In genomic region chr10:68219327-68219726, GRCm38 (mm10) we compare ENCODE assay signal across 14 mouse cellular contexts. TPM values are rescaled to one million over a fixed set of nuclear protein-coding genes. Genes with fewer than 3 reads are reported as not detected.
DNase-seq lines count a peak whose midpoint lies in the region; ATAC-seq and TF ChIP-seq lines count a peak whose summit lies in the region.
"Had no signal": no experiment of that assay in that cellular context is flagged by ENCODE, and none has a peak within 500 bp of the region (broad histone marks: within the 10 kb centered on the region; RNA-seq: fewer than 3 reads in every experiment).

No protein-coding gene starts in this region.

- DNase-seq in heart, adult 11 months, result peak; percentile 76
- no peak for DNase-seq in heart, adult 18-20 months
- DNase-seq in kidney, adult 18-20 months, result no peak
- peak; percentile 48 for DNase-seq in brain, adult 2 months (ENCODE audit: low read depth, low spot score)
- DNase-seq in limb, embryonic 14.5 days (ENCODE audit: low spot score), result peak; percentile 65
- no peak for DNase-seq in thymus, postnatal 36 days
- no peak for DNase-seq in testis, postnatal 10 days (ENCODE audit: low spot score)
- DNase-seq: adrenal gland, postnatal 14 days; B cell, adult 2 months; layer of hippocampus, adult 9-11 months; spleen, adult 18-20 months had no signal

- WGBS in kidney, embryonic 14.5 days, result 77% methylated on average over 9 of the region's 9 CpGs
- 19% methylated on average over 9 of the region's 9 CpGs for WGBS in limb, embryonic 14.5 days

- H3K27me3 ChIP-seq in kidney, embryonic 14.5 days (ENCODE audit: control insufficient read depth, insufficient read depth, low read length), result no peaks in the 10 kb centered on the region
- H3K27me3 ChIP-seq in limb, embryonic 14.5 days (ENCODE audit: control insufficient read depth, insufficient read depth, low read length), result no peaks in the 10 kb centered on the region
- H3K27me3 ChIP-seq: neural tube, embryonic 13.5 days had no signal

- no peak for ATAC-seq in kidney, embryonic 14.5 days (ENCODE audit: low FRiP score, low TSS enrichment)
- ATAC-seq in limb, embryonic 14.5 days (ENCODE audit: low FRiP score, low read depth), result peak; percentile 62
- ATAC-seq: forebrain, embryonic 16.5 days had no signal

- H3K9me3 ChIP-seq in kidney, embryonic 14.5 days (ENCODE audit: control insufficient read depth, low read length), result peaks cover 9% of the 10 kb centered on the region; the same call in 1 of the 2 replicates
- H3K9me3 ChIP-seq in limb, embryonic 14.5 days (ENCODE audit: control insufficient read depth, low read length), result peaks cover 11% of the 10 kb centered on the region

- H3K4me1 ChIP-seq in kidney, embryonic 14.5 days (ENCODE audit: control insufficient read depth, insufficient read depth, low read length), result no peaks in the 10 kb centered on the region
- peaks cover 13% of the 10 kb centered on the region for H3K4me1 ChIP-seq in limb, embryonic 14.5 days (ENCODE audit: control insufficient read depth, insufficient read depth, low read length)
- H3K4me1 ChIP-seq: neural tube, embryonic 13.5 days had no signal

- H3K4me2 ChIP-seq in kidney, embryonic 14.5 days (replicated peaks; ENCODE audit: low read depth, low read length), result no peak overlapping the region
- no peak overlapping the region for H3K4me2 ChIP-seq in limb, embryonic 14.5 days (replicated peaks; ENCODE audit: low read depth, low read length, severe bottlenecking)
- H3K4me2 ChIP-seq: neural tube, embryonic 13.5 days had no signal

- 0 out of 2 replicates have a peak overlapping the region, but pooled peaks have one; percentile 0 for H3K9ac ChIP-seq in kidney, embryonic 14.5 days (ENCODE audit: low read depth, low read length)
- no peak overlapping the region for H3K9ac ChIP-seq in limb, embryonic 14.5 days (ENCODE audit: low read depth, low read length, severe bottlenecking)
- H3K9ac ChIP-seq: neural tube, embryonic 13.5 days had no signal

- no peak for TF ChIP-seq POLR2A in limb, embryonic 14.5 days (IDR thresholded peaks at IDR 0.05; ENCODE audit: borderline replicate concordance, extremely low read depth, insufficient read depth, insufficient read length)

- peaks cover 21% of the 10 kb centered on the region for H3K36me3 ChIP-seq in kidney, embryonic 14.5 days (ENCODE audit: control insufficient read depth, insufficient read depth, low read length)
- peaks cover 30% of the 10 kb centered on the region for H3K36me3 ChIP-seq in limb, embryonic 14.5 days (ENCODE audit: control insufficient read depth, insufficient read depth, low read length)

- no peak overlapping the region for H3K27ac ChIP-seq in kidney, embryonic 14.5 days (ENCODE audit: low read depth, low read length)
- peak overlapping the region; percentile 65 for H3K27ac ChIP-seq in limb, embryonic 14.5 days (replicated peaks; ENCODE audit: low read depth, low read length)
- H3K27ac ChIP-seq: neural tube, embryonic 13.5 days had no signal

- H3K4me3 ChIP-seq in kidney, embryonic 14.5 days (ENCODE audit: low read length), result no peak overlapping the region
- H3K4me3 ChIP-seq in limb, embryonic 14.5 days (replicated peaks; ENCODE audit: low read length), result no peak overlapping the region
- H3K4me3 ChIP-seq: neural tube, embryonic 13.5 days had no signal

RNA-seq across cellular contexts. Expression of gene Arid5b, which starts 59.2 kb away (rescaled TPM):
- total RNA-seq in heart, adult 18-20 months (2021), result 10 to 100 TPM; 19.1 to 22.8 TPM
- polyA plus RNA-seq in kidney, embryonic 14.5 days (2014; fragmentation: Nextera tagmentation; extraction: Ambion mirVana), result 36.1 and 42.9 TPM in 2 replicates
- 14.1 and 15.2 TPM in 2 replicates for polyA plus RNA-seq in limb, embryonic 14.5 days (2012; rRNA removed)
- polyA plus RNA-seq in limb, embryonic 14.5 days (2014; fragmentation: Nextera tagmentation; extraction: Ambion mirVana), result 41.0 and 45.3 TPM in 2 replicates

Comparison
In these comparisons a context has a peak if more than half of its experiments do, and no peak if none do; other contexts are left out.
1. DNase-seq: peak in heart, adult 11 months (single experiment), brain, adult 2 months (single experiment) and limb, embryonic 14.5 days (single experiment); none in heart, adult 18-20 months (0 of 2), kidney, adult 18-20 months (single experiment), thymus, postnatal 36 days (0 of 2) and testis, postnatal 10 days (single experiment).